ENCODE assay signal across 10 mouse cellular contexts in genomic region chr15:25715218-25715995, GRCm38 (mm10).
DNase-seq lines count a peak whose midpoint lies in the region; ATAC-seq lines count a peak whose summit lies in the region.
"Had no signal": no experiment of that assay in that cellular context is flagged by ENCODE, and none has a peak within 500 bp of the region (broad histone marks: within the 10 kb centered on the region; RNA-seq: fewer than 3 reads in every experiment).

No protein-coding gene starts in this region.

- no peaks in the 10 kb centered on the region for H3K36me3 ChIP-seq in hindbrain, embryonic 11.5 days (ENCODE audit: control insufficient read depth, insufficient read depth, low read length)
- no peaks in the 10 kb centered on the region for H3K36me3 ChIP-seq in neural tube, embryonic 14.5 days (ENCODE audit: control insufficient read depth, insufficient read depth, low read length)

- H3K9me3 ChIP-seq in hindbrain, embryonic 11.5 days (ENCODE audit: control insufficient read depth, low read length) = no peaks in the 10 kb centered on the region
- no peaks in the 10 kb centered on the region for H3K9me3 ChIP-seq in neural tube, embryonic 14.5 days (ENCODE audit: control insufficient read depth, low read length)

- no peaks in the 10 kb centered on the region for H3K27me3 ChIP-seq in hindbrain, embryonic 11.5 days (ENCODE audit: control insufficient read depth, insufficient read depth, low read length)
- H3K27me3 ChIP-seq in neural tube, embryonic 14.5 days (ENCODE audit: control insufficient read depth, insufficient read depth, low read length) = no peaks in the 10 kb centered on the region
- H3K27me3 ChIP-seq: CH12.LX had no signal

- no peak overlapping the region for H3K9ac ChIP-seq in hindbrain, embryonic 11.5 days (ENCODE audit: low read depth, low read length)
- no peak overlapping the region for H3K9ac ChIP-seq in neural tube, embryonic 14.5 days (replicated peaks; ENCODE audit: low read depth, low read length)

- no peak overlapping the region for H3K4me2 ChIP-seq in hindbrain, embryonic 11.5 days (replicated peaks; ENCODE audit: low read depth, low read length)
- no peak overlapping the region for H3K4me2 ChIP-seq in neural tube, embryonic 14.5 days (ENCODE audit: low read depth, low read length)

- DNase-seq in left cerebral cortex, postnatal 4 days = peak; percentile 83
- no peak for DNase-seq in left cerebral cortex, adult 9 months (ENCODE audit: low spot score in 2 of 2)
- peak; percentile 19 for DNase-seq in hindbrain, embryonic 11.5 days (ENCODE audit: low spot score)
- DNase-seq in kidney, postnatal 25 days = peak; percentile 54 to 76
- DNase-seq in thymus, postnatal 0 days (ENCODE audit: low spot score) = no peak
- no peak for DNase-seq in spleen, postnatal 10 days (ENCODE audit: low spot score in 2 of 2)
- DNase-seq in gastrocnemius, postnatal 4 days (ENCODE audit: low spot score in 2 of 2) = no peak
- DNase-seq: adrenal gland, postnatal 10 days had no signal

- intact Hi-C loops in left cerebral cortex, postnatal 4 days (cut with DNase I) = loop anchor here (5.0 to 10.0 kb wide), 4 partner anchors 231 to 1128 kb away; no protein-coding TSS in a partner anchor

- no peak overlapping the region for H3K4me3 ChIP-seq in hindbrain, embryonic 11.5 days (ENCODE audit: low read depth, low read length)
- H3K4me3 ChIP-seq in neural tube, embryonic 14.5 days (ENCODE audit: low read depth, low read length) = no peak overlapping the region

- ATAC-seq in hindbrain, embryonic 11.5 days (ENCODE audit: low FRiP score) = peak; percentile 47
- peak; percentile 25; the same call in 1 of the 2 replicates for ATAC-seq in neural tube, embryonic 14.5 days (ENCODE audit: low read depth)

- 0 out of 2 replicates have a peak, but pooled peaks cover 2% of the 10 kb centered on the region for H3K4me1 ChIP-seq in hindbrain, embryonic 11.5 days (replicated peaks; ENCODE audit: control insufficient read depth, insufficient read depth, low read length)
- peaks cover 7% of the 10 kb centered on the region for H3K4me1 ChIP-seq in neural tube, embryonic 14.5 days (ENCODE audit: control insufficient read depth, insufficient read depth, low read length)

- 64% methylated on average over 10 of the region's 10 CpGs for WGBS in hindbrain, embryonic 11.5 days
- WGBS in neural tube, embryonic 14.5 days = 64% methylated on average over 10 of the region's 10 CpGs

- H3K27ac ChIP-seq in hindbrain, embryonic 11.5 days (ENCODE audit: low read depth, low read length) = no peak overlapping the region
- H3K27ac ChIP-seq in neural tube, embryonic 14.5 days (ENCODE audit: low read depth, low read length) = no peak overlapping the region

Comparison
In these comparisons a context has a peak if more than half of its experiments do, and no peak if none do; other contexts are left out.
1. DNase-seq: peak in left cerebral cortex, postnatal 4 days (single experiment), hindbrain, embryonic 11.5 days (single experiment) and kidney, postnatal 25 days (2 of 2); none in left cerebral cortex, adult 9 months (0 of 2), thymus, postnatal 0 days (single experiment), spleen, postnatal 10 days (0 of 2) and gastrocnemius, postnatal 4 days (0 of 2).